Mouse (Mus musculus): Measurements from ENCODE around the gene Cyp2d22. TPM values are rescaled to one million over a fixed set of nuclear protein-coding genes. Genes with fewer than 3 reads are reported as not detected.

Cyp2d22 gene
- polyA plus RNA-seq (2012; rRNA removed), result 9.9 and 11.0 TPM in 2 replicates

DNA sequence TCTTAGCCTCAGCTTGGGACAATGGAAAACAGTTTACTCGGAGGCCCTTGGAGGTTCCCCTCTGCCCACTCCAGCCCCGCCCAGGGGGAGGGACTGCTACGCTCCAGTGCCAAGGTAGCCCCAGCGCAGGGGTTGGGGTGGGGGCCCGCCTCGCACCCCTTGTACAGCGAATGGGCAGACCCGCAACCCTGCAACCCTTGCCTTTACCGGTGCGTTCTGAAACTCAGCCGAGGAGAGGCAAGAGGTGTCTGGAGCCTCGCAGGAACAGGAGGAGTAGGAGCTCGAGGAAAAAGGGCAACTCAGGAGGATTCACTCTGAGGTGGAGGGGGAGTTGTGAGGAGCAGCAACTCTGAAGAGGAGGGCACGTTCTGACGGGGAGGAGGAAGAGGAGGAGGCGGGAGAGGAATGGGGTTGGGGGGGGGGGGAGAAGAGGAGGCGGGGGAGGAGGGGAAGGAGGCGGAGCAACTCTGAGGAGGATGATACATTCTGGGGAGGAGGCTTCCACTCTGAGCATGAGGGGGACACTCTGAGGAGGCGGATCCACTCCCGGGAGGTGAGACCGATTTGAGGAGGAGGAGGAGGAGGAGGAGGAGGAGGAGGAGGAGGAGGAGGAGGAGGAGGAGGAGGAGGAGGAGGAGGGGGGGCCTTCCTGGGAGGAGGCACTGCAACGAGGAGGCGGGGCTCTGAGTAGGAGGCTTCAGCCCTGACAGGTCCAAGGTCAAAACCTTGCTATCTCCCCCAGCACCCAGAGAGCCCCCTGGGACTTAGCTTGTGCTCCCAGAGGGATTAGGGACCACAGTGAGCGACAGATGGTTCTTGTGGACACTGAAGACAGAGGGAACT lies at the start of gene Cyp2d22:
Gene Cyp2d22 (minus strand): TSS at position 390 of the 843 bp plus-strand sequence.
- TF ChIP-seq CTCF (IDR thresholded peaks at IDR 0.05; ENCODE audit: control insufficient read depth, insufficient read depth, insufficient replicate concordance, low read depth, low read length) (no peak), POLR2A (IDR thresholded peaks at IDR 0.05; ENCODE audit: control insufficient read depth, low read depth, low read length) (peak; percentile 11; the same call in 1 of the 2 replicates)
- Histone ChIP-seq H3K27me3 (ENCODE audit: control insufficient read depth, insufficient read depth, low read length) (no peaks in the 10 kb centered on the region), H3K4me1 (ENCODE audit: control insufficient read depth, insufficient read depth, low read length) (peaks cover 13% of the 10 kb centered on the region), H3K36me3 (ENCODE audit: control insufficient read depth, insufficient read depth, low read length) (no peaks in the 10 kb centered on the region), H3K27ac (ENCODE audit: control insufficient read depth, insufficient read depth, low read depth, low read length) (peak within 1 kb of the TSS; percentile 73), H3K4me3 (ENCODE audit: control insufficient read depth, low read depth, low read length) (peak within 1 kb of the TSS; percentile 67)

DNA sequence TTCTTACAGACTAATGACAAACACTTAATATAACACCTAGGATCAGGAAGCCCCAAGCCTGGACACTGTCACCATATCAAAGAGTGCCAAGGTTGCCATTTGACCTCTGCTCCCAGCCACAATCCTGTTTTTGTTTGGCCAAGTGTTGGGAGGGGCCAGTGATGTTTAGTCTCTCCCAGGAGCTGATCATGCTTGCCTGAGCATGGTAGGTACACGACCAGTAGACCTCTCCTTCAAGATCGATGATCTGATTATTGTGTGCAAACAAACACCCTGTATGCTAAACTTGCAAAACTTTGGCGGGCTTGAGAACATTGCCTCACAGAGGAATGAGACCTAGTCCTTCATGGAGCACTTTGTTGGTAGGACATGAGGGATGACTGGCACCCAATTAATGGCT lies 43.4 kb upstream of the Cyp2d22 start:
- Histone ChIP-seq H3K27ac (ENCODE audit: control insufficient read depth, insufficient read depth, low read depth, low read length) (no peak overlapping the region), H3K4me1 (ENCODE audit: control insufficient read depth, insufficient read depth, low read length) (no peaks in the 10 kb centered on the region), H3K27me3 (ENCODE audit: control insufficient read depth, insufficient read depth, low read length) (no peaks in the 10 kb centered on the region), H3K4me3 (ENCODE audit: control insufficient read depth, low read depth, low read length) (no peak overlapping the region), H3K36me3 (ENCODE audit: control insufficient read depth, insufficient read depth, low read length) (no peaks in the 10 kb centered on the region)
- TF ChIP-seq POLR2A (IDR thresholded peaks at IDR 0.05; ENCODE audit: control insufficient read depth, low read depth, low read length) (no peak), CTCF (IDR thresholded peaks at IDR 0.05; ENCODE audit: control insufficient read depth, insufficient read depth, insufficient replicate concordance, low read depth, low read length) (no peak)

DNA sequence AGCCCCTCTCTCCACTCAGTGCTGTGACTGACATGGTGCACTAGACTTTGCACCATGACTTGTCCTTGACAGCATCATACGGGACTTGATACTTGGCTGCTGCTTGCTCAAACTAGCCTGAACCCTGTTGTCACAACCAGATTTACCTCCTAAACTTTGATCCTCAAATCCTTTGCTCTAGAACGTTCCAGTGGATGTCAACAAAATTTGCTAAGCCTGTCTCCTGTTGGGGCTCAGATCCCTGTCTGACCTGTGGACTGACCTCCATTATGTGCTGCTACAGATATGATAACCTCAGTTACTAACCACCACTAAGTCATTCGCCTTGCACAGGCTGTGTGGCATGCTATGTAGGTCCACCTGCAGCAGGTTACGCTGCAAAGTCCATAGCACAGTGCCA lies 42.9 kb upstream of the Cyp2d22 start:
- Histone ChIP-seq H3K36me3 (ENCODE audit: control insufficient read depth, insufficient read depth, low read length) (no peaks in the 10 kb centered on the region), H3K27ac (ENCODE audit: control insufficient read depth, insufficient read depth, low read depth, low read length) (no peak overlapping the region), H3K27me3 (ENCODE audit: control insufficient read depth, insufficient read depth, low read length) (no peaks in the 10 kb centered on the region), H3K4me1 (ENCODE audit: control insufficient read depth, insufficient read depth, low read length) (no peaks in the 10 kb centered on the region), H3K4me3 (ENCODE audit: control insufficient read depth, low read depth, low read length) (no peak overlapping the region)
- TF ChIP-seq CTCF (IDR thresholded peaks at IDR 0.05; ENCODE audit: control insufficient read depth, insufficient read depth, insufficient replicate concordance, low read depth, low read length) (no peak), POLR2A (IDR thresholded peaks at IDR 0.05; ENCODE audit: control insufficient read depth, low read depth, low read length) (no peak)

DNA sequence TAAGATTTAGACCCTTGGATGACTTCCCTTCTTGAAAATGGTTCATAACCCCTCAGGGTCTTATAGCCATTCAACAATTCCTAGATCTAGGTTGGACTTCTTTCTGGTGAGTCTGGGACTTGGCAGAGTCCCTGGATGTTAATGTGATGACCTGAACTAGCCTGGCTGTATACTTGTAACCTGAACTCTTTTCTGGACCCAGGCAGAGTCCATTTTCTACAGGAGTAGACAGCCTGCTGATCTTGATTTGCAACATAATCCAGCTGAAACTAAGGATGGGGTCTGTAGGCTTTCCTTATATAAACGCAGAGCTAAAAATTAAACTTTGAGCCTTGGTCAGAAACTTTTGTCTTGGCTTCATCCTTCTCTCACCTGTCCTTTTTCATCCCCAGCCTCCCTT lies 38.6 kb upstream of the Cyp2d22 start:
- Histone ChIP-seq H3K27ac (ENCODE audit: control insufficient read depth, insufficient read depth, low read depth, low read length) (no peak overlapping the region), H3K4me1 (ENCODE audit: control insufficient read depth, insufficient read depth, low read length) (no peaks in the 10 kb centered on the region), H3K4me3 (ENCODE audit: control insufficient read depth, low read depth, low read length) (no peak overlapping the region), H3K36me3 (ENCODE audit: control insufficient read depth, insufficient read depth, low read length) (no peaks in the 10 kb centered on the region), H3K27me3 (ENCODE audit: control insufficient read depth, insufficient read depth, low read length) (no peaks in the 10 kb centered on the region)
- TF ChIP-seq POLR2A (IDR thresholded peaks at IDR 0.05; ENCODE audit: control insufficient read depth, low read depth, low read length), result no peak
- TF ChIP-seq CTCF (IDR thresholded peaks at IDR 0.05; ENCODE audit: control insufficient read depth, insufficient read depth, insufficient replicate concordance, low read depth, low read length), result no peak

DNA sequence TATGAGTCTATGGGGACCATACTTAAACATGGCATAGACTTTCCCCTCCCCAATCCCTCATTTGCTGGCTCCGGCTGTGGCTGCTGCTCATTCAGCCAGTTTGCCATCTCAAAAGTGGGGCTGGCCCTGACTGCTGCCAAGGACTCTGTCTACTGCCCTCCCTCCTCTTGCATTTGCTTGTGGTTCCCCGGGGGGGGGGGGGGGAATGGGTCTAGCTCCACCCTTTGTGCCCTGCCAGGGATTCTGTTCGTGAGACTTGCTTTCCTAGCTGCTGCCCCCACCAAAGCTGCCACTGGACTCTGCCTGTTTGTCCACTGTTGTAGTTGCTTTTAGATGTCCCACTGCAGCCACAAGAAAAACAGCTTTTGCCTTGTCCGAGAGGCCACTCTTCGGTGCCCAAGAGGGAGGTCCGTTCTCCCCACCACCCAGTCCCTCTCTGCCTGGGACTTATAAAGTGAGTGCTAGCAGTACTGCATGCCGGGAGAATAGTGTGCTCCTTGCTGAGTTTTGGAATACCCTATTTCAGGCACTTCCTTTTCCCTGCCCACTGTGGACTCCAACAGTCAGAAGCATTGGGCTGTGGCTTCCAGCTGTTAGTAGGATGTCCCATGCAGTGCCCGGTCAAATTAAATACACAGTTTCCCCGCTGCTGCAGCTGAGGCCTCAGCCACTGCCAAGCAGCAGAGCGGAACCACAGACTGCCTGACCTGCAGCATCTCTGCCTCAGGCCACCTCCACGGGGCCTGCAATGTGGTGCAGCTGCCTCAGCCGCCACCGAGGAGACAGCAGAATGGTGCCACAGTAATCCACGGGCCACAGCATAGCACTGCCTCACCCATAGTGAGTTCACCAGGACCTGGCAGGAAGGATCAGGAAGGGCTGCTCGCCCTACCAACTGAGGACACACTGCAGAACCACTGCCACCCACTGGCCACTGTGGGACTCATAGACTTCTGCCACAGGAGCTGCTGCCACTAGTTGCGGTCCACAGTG lies 37.0 kb upstream of the Cyp2d22 start:
- H3K4me3 ChIP-seq (ENCODE audit: control insufficient read depth, low read depth, low read length), result no peak overlapping the region
- H3K27me3 ChIP-seq (ENCODE audit: control insufficient read depth, insufficient read depth, low read length), result no peaks in the 10 kb centered on the region
- TF ChIP-seq CTCF (IDR thresholded peaks at IDR 0.05; ENCODE audit: control insufficient read depth, insufficient read depth, insufficient replicate concordance, low read depth, low read length) (peak; percentile 79; the same call in 1 of the 2 replicates), POLR2A (IDR thresholded peaks at IDR 0.05; ENCODE audit: control insufficient read depth, low read depth, low read length) (no peak)
- H3K27ac ChIP-seq (ENCODE audit: control insufficient read depth, insufficient read depth, low read depth, low read length), result no peak overlapping the region
- H3K36me3 ChIP-seq (ENCODE audit: control insufficient read depth, insufficient read depth, low read length), result no peaks in the 10 kb centered on the region
- no peaks in the 10 kb centered on the region for H3K4me1 ChIP-seq (ENCODE audit: control insufficient read depth, insufficient read depth, low read length)

DNA sequence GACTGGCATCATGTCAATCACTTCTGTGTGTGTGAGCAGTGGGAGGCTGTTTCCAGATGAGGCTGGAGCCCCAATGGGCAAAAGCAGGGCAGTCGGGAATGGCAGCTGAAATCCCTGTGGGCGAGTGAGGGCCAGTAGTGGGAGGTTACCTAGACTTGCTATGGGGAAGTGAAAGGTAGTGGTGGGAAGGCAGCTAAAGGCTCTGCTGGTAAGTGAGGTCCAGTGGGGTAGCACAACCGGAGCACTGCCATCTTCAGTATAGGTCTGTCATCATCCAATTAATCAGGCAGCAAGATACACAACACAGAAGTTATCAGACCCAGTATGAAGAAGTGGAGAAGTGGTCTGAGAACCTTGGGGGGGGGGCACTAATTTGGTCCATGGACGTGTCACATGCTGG lies 27.5 kb upstream of the Cyp2d22 start:
- no peaks in the 10 kb centered on the region for H3K36me3 ChIP-seq (ENCODE audit: control insufficient read depth, insufficient read depth, low read length)
- no peaks in the 10 kb centered on the region for H3K27me3 ChIP-seq (ENCODE audit: control insufficient read depth, insufficient read depth, low read length)
- H3K27ac ChIP-seq (ENCODE audit: control insufficient read depth, insufficient read depth, low read depth, low read length), result no peak overlapping the region
- no peak for TF ChIP-seq CTCF (IDR thresholded peaks at IDR 0.05; ENCODE audit: control insufficient read depth, insufficient read depth, insufficient replicate concordance, low read depth, low read length)
- no peak for TF ChIP-seq POLR2A (IDR thresholded peaks at IDR 0.05; ENCODE audit: control insufficient read depth, low read depth, low read length)
- no peaks in the 10 kb centered on the region for H3K4me1 ChIP-seq (ENCODE audit: control insufficient read depth, insufficient read depth, low read length)
- no peak overlapping the region for H3K4me3 ChIP-seq (ENCODE audit: control insufficient read depth, low read depth, low read length)

DNA sequence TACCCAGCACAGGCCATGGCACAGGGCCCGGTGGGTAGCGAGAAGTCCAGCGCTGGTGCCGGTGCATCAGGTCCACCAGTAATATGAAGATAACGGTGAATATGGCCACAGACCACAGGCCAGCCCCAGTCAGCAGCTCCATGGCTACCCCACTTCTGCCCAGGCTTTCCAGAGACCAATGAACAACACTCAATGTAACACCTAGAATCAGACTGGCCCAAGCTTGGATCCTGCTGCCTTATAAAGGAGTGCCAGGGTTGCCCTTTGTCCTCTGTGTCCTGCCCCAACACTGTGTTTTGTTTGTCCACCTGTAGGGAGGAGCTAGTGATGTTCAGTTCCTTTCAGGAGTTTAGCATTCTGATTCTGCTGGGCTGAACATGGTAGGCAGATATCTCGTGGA lies 26.9 kb upstream of the Cyp2d22 start, which contains the start of gene Cyp2d10:
Gene Cyp2d10 (minus strand): TSS at position 215 of the 400 bp plus-strand sequence.
- H3K27ac ChIP-seq (ENCODE audit: control insufficient read depth, insufficient read depth, low read depth, low read length), result no peak within 1 kb of the TSS
- H3K4me3 ChIP-seq (ENCODE audit: control insufficient read depth, low read depth, low read length), result no peak within 1 kb of the TSS
- H3K27me3 ChIP-seq (ENCODE audit: control insufficient read depth, insufficient read depth, low read length), result no peaks in the 10 kb centered on the region
- no peaks in the 10 kb centered on the region for H3K4me1 ChIP-seq (ENCODE audit: control insufficient read depth, insufficient read depth, low read length)
- H3K36me3 ChIP-seq (ENCODE audit: control insufficient read depth, insufficient read depth, low read length), result no peaks in the 10 kb centered on the region
- no peak for TF ChIP-seq POLR2A (IDR thresholded peaks at IDR 0.05; ENCODE audit: control insufficient read depth, low read depth, low read length)
- TF ChIP-seq CTCF (IDR thresholded peaks at IDR 0.05; ENCODE audit: control insufficient read depth, insufficient read depth, insufficient replicate concordance, low read depth, low read length), result no peak
